Mouse (Mus musculus) C2C12 (cell line): ENCODE measurements around the gene Ttc29.

ENCODE experiments used
- CTCF ChIP-seq: IDR thresholded peaks from one replicate; pipeline ENCODE4 v1.5.1; 2011; ENCODE audit not compliant: control insufficient read depth, insufficient read depth, insufficient read length
- MYOG ChIP-seq: IDR thresholded peaks from one replicate; pipeline ENCODE4 v1.6.1; 2011; ENCODE audit not compliant: control insufficient read depth, insufficient read length; ENCODE audit errors: extremely low read depth

DNA sequence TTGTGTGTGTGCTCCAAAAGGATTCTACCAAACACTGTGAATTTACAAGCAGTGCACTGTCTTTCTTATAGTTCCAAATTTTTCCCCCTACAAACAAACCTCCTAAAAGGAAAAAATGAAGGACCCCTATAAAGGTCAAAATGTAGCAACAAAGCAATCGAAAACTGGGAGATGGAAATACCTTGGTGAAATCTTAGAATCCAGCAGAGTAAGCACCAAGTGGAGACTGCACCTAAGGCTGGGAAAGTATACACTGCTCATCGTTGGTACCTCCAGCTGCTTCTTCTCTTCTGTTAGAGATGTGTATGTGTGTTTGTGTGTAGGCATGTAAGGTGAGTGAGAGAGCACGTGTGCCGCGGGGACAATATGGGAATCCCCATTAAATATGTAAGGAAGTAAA lies 220.2 kb downstream of the Ttc29 start:
- TF ChIP-seq CTCF (no peak), MYOG (no peak)
